28 mouse cellular contexts compared by ENCODE assay signal in the genomic region with DNA sequence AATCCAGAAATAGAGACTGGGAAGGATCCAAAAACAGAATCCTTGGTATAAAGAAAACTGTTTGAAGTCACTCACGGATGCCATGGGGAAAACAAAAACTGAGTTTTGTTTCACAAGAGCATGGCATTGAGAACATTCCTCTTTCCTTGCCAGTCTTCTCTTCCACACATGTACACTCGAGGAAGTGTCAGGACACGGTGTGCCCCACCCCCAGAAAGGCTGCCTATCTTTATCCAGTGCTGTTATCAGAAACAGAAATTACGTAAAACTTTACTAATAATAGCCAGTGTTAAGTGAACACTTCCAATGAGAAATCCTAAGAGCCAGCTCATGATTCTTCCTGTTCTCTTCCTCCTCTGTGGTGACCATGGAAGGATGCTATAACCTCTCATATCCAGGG.
DNase-seq lines count a peak whose midpoint lies in the region; ATAC-seq and TF ChIP-seq lines count a peak whose summit lies in the region.
"Had no signal": no experiment of that assay in that cellular context is flagged by ENCODE, and none has a peak within 500 bp of the region (broad histone marks: within the 10 kb centered on the region; RNA-seq: fewer than 3 reads in every experiment).

No protein-coding gene starts in this region.

- H3K27me3 ChIP-seq in heart, adult 2 months (ENCODE audit: control insufficient read depth, insufficient read depth, low read length) = no peaks in the 10 kb centered on the region
- no peaks in the 10 kb centered on the region for H3K27me3 ChIP-seq in heart, embryonic 12.5 days (replicated peaks)
- no peaks in the 10 kb centered on the region for H3K27me3 ChIP-seq in heart, postnatal 0 days (ENCODE audit: control insufficient read depth, insufficient read depth, low read length)
- H3K27me3 ChIP-seq in forebrain, embryonic 12.5 days = no peaks in the 10 kb centered on the region
- H3K27me3 ChIP-seq: CH12.LX; embryonic facial prominence, embryonic 13.5 days; forebrain, embryonic 13.5 days; hindbrain, embryonic 13.5 days; kidney, embryonic 15.5 days; limb, embryonic 12.5 days; liver, embryonic 12.5 days; midbrain, embryonic 12.5 days had no signal

- no peaks in the 10 kb centered on the region for H3K9me3 ChIP-seq in heart, embryonic 12.5 days (replicated peaks)
- no peaks in the 10 kb centered on the region for H3K9me3 ChIP-seq in heart, postnatal 0 days (replicated peaks; ENCODE audit: control insufficient read depth, low read length)
- H3K9me3 ChIP-seq in forebrain, embryonic 12.5 days = no peaks in the 10 kb centered on the region
- H3K9me3 ChIP-seq: embryonic facial prominence, embryonic 13.5 days; forebrain, embryonic 13.5 days; G1E; hindbrain, embryonic 13.5 days; kidney, embryonic 15.5 days; limb, embryonic 12.5 days; liver, embryonic 12.5 days; midbrain, embryonic 12.5 days had no signal

- no peak overlapping the region for H3K4me2 ChIP-seq in heart, embryonic 12.5 days
- peak overlapping the region; percentile 21; the same call in 1 of the 2 replicates for H3K4me2 ChIP-seq in heart, postnatal 0 days (ENCODE audit: low read depth, low read length)
- no peak overlapping the region for H3K4me2 ChIP-seq in forebrain, embryonic 12.5 days
- H3K4me2 ChIP-seq: embryonic facial prominence, embryonic 13.5 days; forebrain, embryonic 13.5 days; hindbrain, embryonic 13.5 days; kidney, embryonic 15.5 days; limb, embryonic 12.5 days; liver, embryonic 12.5 days; midbrain, embryonic 12.5 days had no signal

- TF ChIP-seq CTCF in heart, adult 2 months (IDR thresholded peaks at IDR 0.05) = no peak
- TF ChIP-seq CTCF in heart, postnatal 0 days (IDR thresholded peaks at IDR 0.05; ENCODE audit: low read depth) = no peak

- WGBS in heart, adult 2 months = 9% methylated on average over 4 of the region's 4 CpGs
- 21% methylated on average over 4 of the region's 4 CpGs for WGBS in heart, embryonic 12.5 days
- WGBS in heart, postnatal 0 days = 11% methylated on average over 4 of the region's 4 CpGs
- WGBS in forebrain, embryonic 12.5 days = 82% methylated on average over 4 of the region's 4 CpGs

- DNase-seq in heart, adult 2 months = peak; percentile 19 to 55
- peak; percentile 7 for DNase-seq in ovary, postnatal 36 days (ENCODE audit: low spot score)
- DNase-seq in ovary, postnatal 14 days (ENCODE audit: low spot score) = no peak
- peak; percentile 25 for DNase-seq in heart, postnatal 0 days (ENCODE audit: low spot score)
- DNase-seq in left cerebral cortex, postnatal 4 days = no peak
- DNase-seq: B cell, adult 2 months; cerebellum, adult 18-20 months; cerebellum, postnatal 25 days; embryo, embryonic 11 days; gastrocnemius, postnatal 10 days; kidney, adult 11 months; kidney, postnatal 36 days; lung, postnatal 10 days; right cerebral cortex, postnatal 14 days; thymus, postnatal 36 days had no signal

- peaks cover 2% of the 10 kb centered on the region for H3K36me3 ChIP-seq in heart, adult 2 months (ENCODE audit: control insufficient read depth, insufficient read depth, low read length)
- no peaks in the 10 kb centered on the region for H3K36me3 ChIP-seq in heart, embryonic 12.5 days
- H3K36me3 ChIP-seq in heart, postnatal 0 days (replicated peaks; ENCODE audit: control insufficient read depth, insufficient read depth, low read length) = no peaks in the 10 kb centered on the region
- H3K36me3 ChIP-seq in forebrain, embryonic 12.5 days (replicated peaks) = no peaks in the 10 kb centered on the region
- H3K36me3 ChIP-seq: embryonic facial prominence, embryonic 13.5 days; G1E; hindbrain, embryonic 13.5 days; kidney, embryonic 15.5 days; limb, embryonic 12.5 days; liver, embryonic 12.5 days; midbrain, embryonic 12.5 days had no signal

- no peaks in the 10 kb centered on the region for H3K79me2 ChIP-seq in heart, adult 2 months (replicated peaks; ENCODE audit: control insufficient read depth, insufficient read depth, low read length)

- no peak for ATAC-seq in heart, embryonic 12.5 days (ENCODE audit: insufficient number of reproducible peaks, low FRiP score)
- peak; percentile 44; the same call in 1 of the 2 replicates for ATAC-seq in heart, postnatal 0 days (ENCODE audit: insufficient read depth, low read depth)
- no peak for ATAC-seq in forebrain, embryonic 12.5 days (ENCODE audit: low FRiP score)
- ATAC-seq: forebrain, embryonic 13.5 days; liver, embryonic 12.5 days; Patski had no signal

- H3K4me3 ChIP-seq in heart, adult 2 months = no peak overlapping the region
- H3K4me3 ChIP-seq in heart, embryonic 12.5 days = no peak overlapping the region
- no peak overlapping the region for H3K4me3 ChIP-seq in heart, postnatal 0 days (ENCODE audit: low read depth, low read length)
- H3K4me3 ChIP-seq in forebrain, embryonic 12.5 days (replicated peaks) = no peak overlapping the region
- H3K4me3 ChIP-seq: embryonic facial prominence, embryonic 13.5 days; erythroblast, embryonic 14.5 days; forebrain, embryonic 13.5 days; hindbrain, embryonic 13.5 days; kidney, embryonic 15.5 days; limb, embryonic 12.5 days; liver, embryonic 12.5 days; midbrain, embryonic 12.5 days had no signal

- peak; percentile 74; the same call in 1 of the 2 replicates for TF ChIP-seq EP300 in heart, adult 2 months (IDR thresholded peaks at IDR 0.05; ENCODE audit: insufficient read depth, low read depth, low read length)
- TF ChIP-seq EP300 in heart, postnatal 0 days (IDR thresholded peaks at IDR 0.05; ENCODE audit: low read depth) = no peak

- H3K27ac ChIP-seq in heart, adult 2 months = peak overlapping the region; percentile 53
- no peak overlapping the region for H3K27ac ChIP-seq in heart, embryonic 12.5 days (ENCODE audit: poor library complexity, severe bottlenecking)
- no peak overlapping the region for H3K27ac ChIP-seq in heart, postnatal 0 days (ENCODE audit: low read depth)
- no peak overlapping the region for H3K27ac ChIP-seq in forebrain, embryonic 12.5 days
- H3K27ac ChIP-seq: embryonic facial prominence, embryonic 13.5 days; forebrain, embryonic 13.5 days; hindbrain, embryonic 13.5 days; kidney, embryonic 15.5 days; limb, embryonic 12.5 days; liver, embryonic 12.5 days; midbrain, embryonic 12.5 days had no signal

- no peak for TF ChIP-seq POLR2A in heart, adult 2 months (IDR thresholded peaks at IDR 0.05; ENCODE audit: insufficient read depth, low read depth, low read length)

- intact Hi-C loops in heart, adult 2 months (cut with DNase I) = loop anchor here (2.0 to 5.0 kb wide), 2 partner anchors 38 to 187 kb away; a partner anchor contains a TSS
- intact Hi-C loops in left cerebral cortex, postnatal 4 days (cut with DNase I) = no loop called here

- H3K4me1 ChIP-seq in heart, adult 2 months (ENCODE audit: control insufficient read depth, insufficient read depth, low read length) = no peaks in the 10 kb centered on the region; the same call in 1 of the 2 replicates
- H3K4me1 ChIP-seq in heart, embryonic 12.5 days (replicated peaks) = peaks cover 9% of the 10 kb centered on the region
- peaks cover 10% of the 10 kb centered on the region for H3K4me1 ChIP-seq in heart, postnatal 0 days (ENCODE audit: control insufficient read depth, insufficient read depth)
- H3K4me1 ChIP-seq in forebrain, embryonic 12.5 days = no peaks in the 10 kb centered on the region; the same call in 1 of the 2 replicates
- H3K4me1 ChIP-seq: embryonic facial prominence, embryonic 13.5 days; forebrain, embryonic 13.5 days; hindbrain, embryonic 13.5 days; kidney, embryonic 15.5 days; limb, embryonic 12.5 days; liver, embryonic 12.5 days had no signal

- H3K9ac ChIP-seq in heart, adult 2 months (ENCODE audit: low read depth, low read length) = no peak overlapping the region
- no peak overlapping the region for H3K9ac ChIP-seq in heart, embryonic 12.5 days
- no peak overlapping the region for H3K9ac ChIP-seq in heart, postnatal 0 days (replicated peaks; ENCODE audit: low read depth, low read length)
- H3K9ac ChIP-seq in forebrain, embryonic 12.5 days = no peak overlapping the region
- H3K9ac ChIP-seq: embryonic facial prominence, embryonic 13.5 days; forebrain, embryonic 13.5 days; hindbrain, embryonic 13.5 days; kidney, embryonic 15.5 days; limb, embryonic 12.5 days; liver, embryonic 12.5 days; midbrain, embryonic 12.5 days had no signal

Comparison
In these comparisons a context has a peak if more than half of its experiments do, and no peak if none do; other contexts are left out.
1. DNase-seq: peak in heart, adult 2 months (2 of 2), ovary, postnatal 36 days (single experiment) and heart, postnatal 0 days (single experiment); none in ovary, postnatal 14 days (single experiment) and left cerebral cortex, postnatal 4 days (single experiment).